Mouse (Mus musculus) kidney, embryonic 14.5 days (tissue): Measurements from ENCODE around the gene Als2cl. TPM values are rescaled to one million over a fixed set of nuclear protein-coding genes. Genes with fewer than 3 reads are reported as not detected.

ENCODE experiments used
- ATAC-seq: fragments of 200-750 bp; cut with Nextera tagmentation; 2 replicates; pipeline ENCODE4 v1.8.0; 2017; ENCODE audit warnings: moderate number of reproducible peaks, mild to moderate bottlenecking, moderate TSS enrichment, moderate library complexity; ENCODE audit not compliant: low FRiP score, low TSS enrichment
- H3K27ac ChIP-seq: fragments of 300-500 bp; sonication (generic); 2 replicates; pipeline ENCODE4 v1.5.1; 2014; ENCODE audit warnings: low read depth, mild to moderate bottlenecking, low read length, moderate library complexity, mixed read lengths
- H3K27me3 ChIP-seq: fragments of 300-500 bp; sonication (generic); 2 replicates; pipeline ENCODE4 v1.6.1; 2014; ENCODE audit warnings: mild to moderate bottlenecking, low read length; ENCODE audit not compliant: control insufficient read depth, insufficient read depth
- H3K36me3 ChIP-seq: fragments of 300-500 bp; sonication (generic); 2 replicates; pipeline ENCODE4 v1.6.1; 2014; ENCODE audit warnings: low read length, mixed read lengths; ENCODE audit not compliant: control insufficient read depth, insufficient read depth
- H3K4me1 ChIP-seq: fragments of 300-500 bp; sonication (generic); 2 replicates; pipeline ENCODE4 v1.6.1; 2014; ENCODE audit warnings: low read length, mixed read lengths; ENCODE audit not compliant: control insufficient read depth, insufficient read depth
- H3K4me2 ChIP-seq: fragments of 300-500 bp; sonication (generic); replicated peaks from 2 replicates; pipeline ENCODE4 v1.6.1; 2014; ENCODE audit warnings: low read depth, mild to moderate bottlenecking, low read length
- H3K4me3 ChIP-seq: fragments of 300-500 bp; sonication (generic); 2 replicates; pipeline ENCODE4 v1.5.1; 2014; ENCODE audit warnings: mild to moderate bottlenecking, low read length
- H3K9ac ChIP-seq: fragments of 300-500 bp; sonication (generic); 2 replicates; pipeline ENCODE4 v1.6.1; 2014; ENCODE audit warnings: low read depth, mild to moderate bottlenecking, low read length, moderate library complexity
- H3K9me3 ChIP-seq: fragments of 300-500 bp; sonication (generic); 2 replicates; pipeline ENCODE4 v1.6.1; 2016; ENCODE audit warnings: low read length; ENCODE audit not compliant: control insufficient read depth
- WGBS: fragments of 180-500 bp; shearing (Covaris S2); extraction: QIAGEN DNeasy Blood & Tissue Kit; methylation state at CpG from one replicate; pipeline ENCODE4 v1.1.7; 2014; 5-methylcytosine and 5-hydroxymethylcytosine counted together
- polyA plus RNA-seq: library from polyadenylated mRNA; unstranded; fragments of >200 nt; fragmentation: Nextera tagmentation; extraction: Ambion mirVana; gene quantifications from 2 replicates; pipeline ENCODE4 v1.2.1, GENCODE M21; 2014

Als2cl gene
- polyA plus RNA-seq, 1 experiment from 2014 or later = 4.1 TPM

- H3K4me3 ChIP-seq = no peak overlapping the region
- H3K27ac ChIP-seq = no peak overlapping the region
- no peak overlapping the region for H3K9ac ChIP-seq
- WGBS = 34% methylated on average over 4 of the region's 6 CpGs
- 0 out of 2 replicates have a peak, but pooled peaks have one; percentile 6 for ATAC-seq
- peaks cover 18% of the 10 kb centered on the region for H3K27me3 ChIP-seq
- peaks cover 21% of the 10 kb centered on the region; the same call in 1 of the 2 replicates for H3K4me1 ChIP-seq
- H3K4me2 ChIP-seq = no peak overlapping the region
- no peaks in the 10 kb centered on the region for H3K9me3 ChIP-seq
- no peaks in the 10 kb centered on the region for H3K36me3 ChIP-seq
Observed at GRCm38 (mm10) chr9:110875288-110875695, 4.4 kb upstream of the Als2cl start.

DNA sequence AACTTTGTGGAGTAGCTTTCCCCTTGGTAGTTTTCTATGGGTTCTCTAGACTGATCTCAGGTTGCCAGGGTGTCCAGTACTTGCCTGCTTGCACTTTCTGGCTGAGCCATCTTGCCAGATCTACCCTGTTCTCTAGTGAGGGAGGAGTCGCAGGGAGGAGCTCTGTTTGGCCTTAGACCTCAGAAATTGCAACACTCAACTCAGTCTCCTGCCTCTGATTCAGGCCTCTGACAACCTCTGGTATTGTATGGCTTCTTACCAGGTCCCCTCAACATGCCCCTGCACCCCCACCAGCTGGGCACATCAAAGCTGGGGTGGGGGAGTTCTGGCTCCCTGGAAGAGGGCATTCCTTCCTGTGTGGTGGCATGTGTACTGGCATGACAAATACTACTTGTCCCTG lies 2.3 kb upstream of the Als2cl start:
- ATAC-seq = no peak
- Histone ChIP-seq H3K4me1 (peaks cover 21% of the 10 kb centered on the region; the same call in 1 of the 2 replicates), H3K27ac (no peak overlapping the region), H3K4me3 (no peak overlapping the region), H3K9ac (no peak overlapping the region), H3K9me3 (no peaks in the 10 kb centered on the region), H3K36me3 (no peaks in the 10 kb centered on the region), H3K4me2 (no peak overlapping the region), H3K27me3 (peaks cover 23% of the 10 kb centered on the region)
- 69% methylated on average over 1 of the region's 1 CpGs for WGBS

- no peaks in the 10 kb centered on the region for H3K9me3 ChIP-seq
Observed at GRCm38 (mm10) chr9:110877888-110878287, 1.8 kb upstream of the Als2cl start.

GRCm38 (mm10) chr9:110879998-110880561 lies 410 bp downstream of the Als2cl start, which contains the start of gene Tmie:
Gene Tmie (minus strand): TSS chr9:110880113.
- peaks cover 7% of the 10 kb centered on the region for H3K27me3 ChIP-seq
- under 1% methylated on average over 48 of the region's 57 CpGs for WGBS
- peaks cover 7% of the 10 kb centered on the region; the same call in 1 of the 2 replicates for H3K4me1 ChIP-seq
- H3K4me2 ChIP-seq = peak within 1 kb of the TSS; percentile 88
- peak; percentile 76 for ATAC-seq
- H3K36me3 ChIP-seq = no peaks in the 10 kb centered on the region
- H3K9me3 ChIP-seq = no peaks in the 10 kb centered on the region
- H3K4me3 ChIP-seq = peak within 1 kb of the TSS; percentile 45
- peak within 1 kb of the TSS; percentile 32 for H3K9ac ChIP-seq
- H3K27ac ChIP-seq = 0 out of 2 replicates have a peak within 1 kb of the TSS, but pooled peaks have one; percentile 14

More at GRCm38 (mm10) chr9:110877888-110878287, 1.8 kb upstream of the Als2cl start:
- WGBS = 93% methylated on average over 5 of the region's 5 CpGs
- H3K27ac ChIP-seq = no peak overlapping the region
- no peak overlapping the region for H3K4me3 ChIP-seq
- no peak overlapping the region for H3K9ac ChIP-seq
- no peak overlapping the region for H3K4me2 ChIP-seq
- ATAC-seq = no peak
- H3K27me3 ChIP-seq = peaks cover 21% of the 10 kb centered on the region
- no peaks in the 10 kb centered on the region for H3K36me3 ChIP-seq
- H3K4me1 ChIP-seq = peaks cover 21% of the 10 kb centered on the region; the same call in 1 of the 2 replicates

GRCm38 (mm10) chr9:110880772-110881171 lies 1.1 kb downstream of the Als2cl start:
- Histone ChIP-seq H3K36me3 (no peaks in the 10 kb centered on the region), H3K9me3 (no peaks in the 10 kb centered on the region), H3K4me3 (peak overlapping the region; percentile 45), H3K27me3 (peaks cover 7% of the 10 kb centered on the region), H3K4me2 (peak overlapping the region; percentile 88), H3K27ac (0 out of 2 replicates have a peak overlapping the region, but pooled peaks have one; percentile 14), H3K4me1 (0 out of 2 replicates have a peak, but pooled peaks cover 3% of the 10 kb centered on the region), H3K9ac (peak overlapping the region; percentile 32; the same call in 1 of the 2 replicates)
- ATAC-seq = peak; percentile 5; the same call in 1 of the 2 replicates
- 65% methylated on average over 4 of the region's 4 CpGs for WGBS

- Histone ChIP-seq H3K4me2 (no peak overlapping the region), H3K27me3 (peaks cover 7% of the 10 kb centered on the region)
- no peak for ATAC-seq
Observed at GRCm38 (mm10) chr9:110881953-110882352, 2.3 kb downstream of the Als2cl start.

GRCm38 (mm10) chr9:110887388-110888303 lies 8.0 kb downstream of the Als2cl start:
- no peak for ATAC-seq
- H3K4me3 ChIP-seq = no peak overlapping the region
- no peaks in the 10 kb centered on the region for H3K36me3 ChIP-seq
- H3K9me3 ChIP-seq = no peaks in the 10 kb centered on the region
- H3K27me3 ChIP-seq = no peaks in the 10 kb centered on the region
- H3K4me1 ChIP-seq = peaks cover 11% of the 10 kb centered on the region; the same call in 1 of the 2 replicates
- H3K4me2 ChIP-seq = no peak overlapping the region
- 65% methylated on average over 9 of the region's 9 CpGs for WGBS
- H3K27ac ChIP-seq = no peak overlapping the region
- H3K9ac ChIP-seq = no peak overlapping the region

More at GRCm38 (mm10) chr9:110881953-110882352, 2.3 kb downstream of the Als2cl start:
- 73% methylated on average over 7 of the region's 7 CpGs for WGBS
- no peak overlapping the region for H3K9ac ChIP-seq
- H3K27ac ChIP-seq = no peak overlapping the region
- no peaks in the 10 kb centered on the region for H3K9me3 ChIP-seq
- no peak overlapping the region for H3K4me3 ChIP-seq
- H3K4me1 ChIP-seq = 0 out of 2 replicates have a peak, but pooled peaks cover 3% of the 10 kb centered on the region
- H3K36me3 ChIP-seq = no peaks in the 10 kb centered on the region

DNA sequence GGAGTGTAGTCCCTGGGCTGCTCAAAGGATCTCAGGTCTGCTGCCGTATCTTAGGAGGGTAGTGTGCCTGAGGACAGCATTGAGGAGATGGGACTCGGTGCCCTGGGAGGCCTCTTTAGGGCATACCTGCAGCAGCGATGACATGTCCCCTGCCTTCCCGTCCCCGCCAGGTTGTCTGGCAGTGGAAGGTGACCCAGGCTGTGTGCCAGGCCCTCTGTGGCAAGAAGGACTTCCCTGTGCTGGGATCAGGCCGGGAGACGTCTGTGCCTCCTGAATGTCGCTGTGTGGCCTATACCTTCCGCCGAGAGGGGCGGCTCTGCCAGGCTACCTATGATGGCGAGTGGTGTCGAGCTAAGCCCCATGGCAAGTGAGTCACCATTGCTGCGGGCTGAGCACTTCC lies 9.3 kb downstream of the Als2cl start:
- no peaks in the 10 kb centered on the region for H3K27me3 ChIP-seq
- no peaks in the 10 kb centered on the region for H3K36me3 ChIP-seq
- no peak for ATAC-seq
- no peaks in the 10 kb centered on the region for H3K9me3 ChIP-seq
- H3K9ac ChIP-seq = no peak overlapping the region
- H3K4me3 ChIP-seq = no peak overlapping the region
- peaks cover 11% of the 10 kb centered on the region; the same call in 1 of the 2 replicates for H3K4me1 ChIP-seq
- no peak overlapping the region for H3K4me2 ChIP-seq
- H3K27ac ChIP-seq = no peak overlapping the region
- 95% methylated on average over 14 of the region's 14 CpGs for WGBS
